Mouse (Mus musculus) kidney, embryonic 16.5 days (tissue): ENCODE results near the gene Serpina1e. TPM values are rescaled to one million over a fixed set of nuclear protein-coding genes. Genes with fewer than 3 reads are reported as not detected.
"Not testable (repeated sequence)": the region's sequence is repeated elsewhere in the genome, so short reads cannot be mapped to it uniquely, and the experiment has no call there.

Source experiments
- ATAC-seq: fragments of 200-750 bp; cut with Nextera tagmentation; 2 replicates; pipeline ENCODE4 v1.8.0; 2017; ENCODE audit warnings: moderate TSS enrichment; ENCODE audit not compliant: low FRiP score, low TSS enrichment
- H3K27ac ChIP-seq: fragments of 300-500 bp; sonication (generic); 2 replicates; pipeline ENCODE4 v1.5.1; 2014; ENCODE audit warnings: low read length
- H3K27me3 ChIP-seq: fragments of 300-500 bp; sonication (generic); 2 replicates; pipeline ENCODE4 v1.6.1; 2014; ENCODE audit warnings: low read length, control low read depth, mixed read lengths; ENCODE audit not compliant: insufficient read depth
- H3K36me3 ChIP-seq: fragments of 300-500 bp; sonication (generic); 2 replicates; pipeline ENCODE4 v1.6.1; 2014; ENCODE audit warnings: low read length, control low read depth, mixed read lengths; ENCODE audit not compliant: insufficient read depth
- H3K4me1 ChIP-seq: fragments of 300-500 bp; sonication (generic); 2 replicates; pipeline ENCODE4 v1.6.1; 2014; ENCODE audit warnings: low read length, control low read depth, mixed read lengths; ENCODE audit not compliant: insufficient read depth
- H3K4me2 ChIP-seq: fragments of 300-500 bp; sonication (generic); replicated peaks from 2 replicates; pipeline ENCODE4 v1.6.1; 2014; ENCODE audit warnings: low read depth, low read length
- H3K4me3 ChIP-seq: fragments of 300-500 bp; sonication (generic); 2 replicates; pipeline ENCODE4 v1.5.1; 2014; ENCODE audit warnings: mild to moderate bottlenecking, low read length
- H3K9ac ChIP-seq: fragments of 300-500 bp; sonication (generic); replicated peaks from 2 replicates; pipeline ENCODE4 v1.6.1; 2014; ENCODE audit warnings: low read length
- H3K9me3 ChIP-seq: fragments of 300-500 bp; sonication (generic); 2 replicates; pipeline ENCODE4 v1.6.1; 2016; ENCODE audit warnings: low read length, control low read depth
- WGBS: fragments of 180-500 bp; shearing (Covaris S2); extraction: QIAGEN DNeasy Blood & Tissue Kit; methylation state at CpG from one replicate; pipeline ENCODE4 v1.1.7; 2014; 5-methylcytosine and 5-hydroxymethylcytosine counted together
- polyA plus RNA-seq: library from polyadenylated mRNA; unstranded; fragments of >200 nt; fragmentation: Nextera tagmentation; extraction: Ambion mirVana; gene quantifications from 2 replicates; pipeline ENCODE4 v1.2.1, GENCODE M21; 2015

Serpina1e gene
- polyA plus RNA-seq, 1 experiment from 2014 or later: 1.5 TPM

- ATAC-seq: no peak
- no peak overlapping the region for H3K9ac ChIP-seq
- H3K27me3 ChIP-seq: no peaks in the 10 kb centered on the region
- H3K4me3 ChIP-seq: no peak overlapping the region
- WGBS: 83% methylated on average over 9 of the region's 9 CpGs
- no peaks in the 10 kb centered on the region for H3K4me1 ChIP-seq
- no peaks in the 10 kb centered on the region for H3K36me3 ChIP-seq
- H3K27ac ChIP-seq: no peak overlapping the region
- no peak overlapping the region for H3K4me2 ChIP-seq
- H3K9me3 ChIP-seq: no peaks in the 10 kb centered on the region
These were observed 10.9 kb upstream of the Serpina1e start for GRCm38 (mm10) chr12:103969577-103970116.

DNA sequence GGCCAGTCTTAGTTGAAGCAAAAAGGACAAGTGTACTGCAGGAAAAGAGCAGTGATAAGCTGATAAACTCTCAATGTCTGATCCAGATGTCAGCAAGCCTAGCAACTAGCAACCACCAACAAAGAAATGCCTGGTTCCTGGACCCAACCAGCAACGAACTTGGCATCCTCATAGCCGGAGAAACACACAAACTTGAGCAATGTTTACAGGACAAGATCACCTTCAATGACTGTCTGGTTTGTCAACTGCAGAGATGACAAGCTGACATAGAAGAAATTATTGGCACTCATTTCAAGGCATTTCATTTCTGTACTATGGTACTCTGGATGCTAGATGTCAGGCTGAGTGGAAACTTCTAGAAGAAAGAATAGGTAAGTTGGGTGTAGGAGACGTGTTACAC, 8.0 kb upstream of the Serpina1e start:
- no peak overlapping the region for H3K4me2 ChIP-seq
- H3K4me3 ChIP-seq: no peak overlapping the region
- H3K27ac ChIP-seq: no peak overlapping the region
- no peak for ATAC-seq
- 76% methylated on average over 3 of the region's 3 CpGs for WGBS
- no peak overlapping the region for H3K9ac ChIP-seq
- H3K9me3 ChIP-seq: no peaks in the 10 kb centered on the region
- H3K4me1 ChIP-seq: no peaks in the 10 kb centered on the region
- no peaks in the 10 kb centered on the region for H3K36me3 ChIP-seq
- H3K27me3 ChIP-seq: no peaks in the 10 kb centered on the region

GRCm38 (mm10) chr12:103963288-103963687, 4.5 kb upstream of the Serpina1e start:
- H3K9me3 ChIP-seq: no peaks in the 10 kb centered on the region
- no peaks in the 10 kb centered on the region for H3K27me3 ChIP-seq
- H3K27ac ChIP-seq: no peak overlapping the region
- WGBS: 50% methylated on average over 4 of the region's 4 CpGs
- no peak overlapping the region for H3K9ac ChIP-seq
- H3K4me3 ChIP-seq: no peak overlapping the region
- no peak overlapping the region for H3K4me2 ChIP-seq
- no peaks in the 10 kb centered on the region for H3K4me1 ChIP-seq
- H3K36me3 ChIP-seq: no peaks in the 10 kb centered on the region
- ATAC-seq: peak; percentile 64; the same call in 1 of the 2 replicates

- H3K4me1 ChIP-seq: no peaks in the 10 kb centered on the region
These were observed 4.1 kb upstream of the Serpina1e start for GRCm38 (mm10) chr12:103962860-103963259.

GRCm38 (mm10) chr12:103962337-103962736, 3.6 kb upstream of the Serpina1e start:
- WGBS: 80% methylated on average over 5 of the region's 5 CpGs
- Histone ChIP-seq H3K4me3 (no peak overlapping the region), H3K27ac (no peak overlapping the region), H3K36me3 (no peaks in the 10 kb centered on the region), H3K9ac (no peak overlapping the region), H3K4me1 (no peaks in the 10 kb centered on the region), H3K27me3 (no peaks in the 10 kb centered on the region), H3K4me2 (no peak overlapping the region), H3K9me3 (no peaks in the 10 kb centered on the region)
- ATAC-seq: no peak

More at GRCm38 (mm10) chr12:103962860-103963259, 4.1 kb upstream of the Serpina1e start:
- H3K27me3 ChIP-seq: no peaks in the 10 kb centered on the region
- no peak overlapping the region for H3K4me2 ChIP-seq
- H3K4me3 ChIP-seq: no peak overlapping the region
- H3K9me3 ChIP-seq: no peaks in the 10 kb centered on the region
- no peak overlapping the region for H3K9ac ChIP-seq
- 26% methylated on average over 8 of the region's 8 CpGs for WGBS
- no peak overlapping the region for H3K27ac ChIP-seq
- H3K36me3 ChIP-seq: no peaks in the 10 kb centered on the region
- ATAC-seq: peak; percentile 73; the same call in 1 of the 2 replicates

GRCm38 (mm10) chr12:103961716-103962115, 2.9 kb upstream of the Serpina1e start:
- no peak overlapping the region for H3K4me2 ChIP-seq
- 86% methylated on average over 1 of the region's 1 CpGs for WGBS
- ATAC-seq: no peak
- H3K4me1 ChIP-seq: no peaks in the 10 kb centered on the region
- H3K4me3 ChIP-seq: no peak overlapping the region
- no peaks in the 10 kb centered on the region for H3K36me3 ChIP-seq
- no peak overlapping the region for H3K9ac ChIP-seq
- no peaks in the 10 kb centered on the region for H3K27me3 ChIP-seq
- H3K27ac ChIP-seq: no peak overlapping the region
- no peaks in the 10 kb centered on the region for H3K9me3 ChIP-seq

- 78% methylated on average over 2 of the region's 2 CpGs for WGBS
These were observed 2.2 kb downstream of the Serpina1e start for GRCm38 (mm10) chr12:103956555-103956954.

GRCm38 (mm10) chr12:103952972-103953371, 5.8 kb downstream of the Serpina1e start:
- H3K27me3 ChIP-seq, H3K27ac ChIP-seq, H3K9me3 ChIP-seq, H3K9ac ChIP-seq, H3K36me3 ChIP-seq, H3K4me3 ChIP-seq, ATAC-seq, H3K4me1 ChIP-seq, H3K4me2 ChIP-seq: not testable (repeated sequence)
- 87% methylated on average over 3 of the region's 3 CpGs for WGBS

More at GRCm38 (mm10) chr12:103956555-103956954, 2.2 kb downstream of the Serpina1e start:
- not testable (repeated sequence) for ATAC-seq, H3K9ac ChIP-seq, H3K4me3 ChIP-seq, H3K4me1 ChIP-seq, H3K9me3 ChIP-seq, H3K27me3 ChIP-seq, H3K36me3 ChIP-seq, H3K4me2 ChIP-seq, H3K27ac ChIP-seq

GRCm38 (mm10) chr12:103946243-103946642, 12.5 kb downstream of the Serpina1e start:
- Histone ChIP-seq H3K27me3 (no peaks in the 10 kb centered on the region), H3K36me3 (no peaks in the 10 kb centered on the region), H3K27ac (no peak overlapping the region), H3K4me3 (no peak overlapping the region), H3K9ac (no peak overlapping the region), H3K4me1 (no peaks in the 10 kb centered on the region), H3K4me2 (no peak overlapping the region), H3K9me3 (no peaks in the 10 kb centered on the region)
- WGBS: 69% methylated on average over 4 of the region's 4 CpGs
- no peak for ATAC-seq

DNA sequence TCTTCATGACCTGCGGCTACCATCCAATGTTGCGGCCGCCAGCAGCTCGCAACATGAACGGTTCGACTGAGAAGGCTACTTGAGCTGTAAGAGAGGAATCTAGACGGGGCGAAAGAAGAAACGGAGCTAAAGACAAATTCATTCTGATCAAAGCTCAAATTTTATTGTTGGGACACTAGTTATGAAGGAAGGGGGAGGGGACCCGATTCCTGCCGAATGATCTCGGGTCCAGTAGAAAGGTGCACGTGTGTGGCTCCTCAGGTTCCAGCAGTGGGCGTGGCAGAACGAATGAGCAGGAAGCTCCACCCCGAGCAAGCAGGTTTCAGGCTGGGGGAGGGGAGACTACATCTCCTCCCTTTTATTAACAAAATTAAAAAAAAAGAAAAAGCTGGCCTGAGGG, 49.6 kb downstream of the Serpina1e start:
- WGBS: 93% methylated on average over 10 of the region's 16 CpGs
- H3K27ac ChIP-seq, H3K9ac ChIP-seq, H3K4me1 ChIP-seq, ATAC-seq, H3K36me3 ChIP-seq, H3K27me3 ChIP-seq, H3K9me3 ChIP-seq, H3K4me2 ChIP-seq, H3K4me3 ChIP-seq: not testable (repeated sequence)
